Mouse (Mus musculus): ENCODE data around the gene Cacna2d3. TPM values are rescaled to one million over a fixed set of nuclear protein-coding genes. Genes with fewer than 3 reads are reported as not detected.

Cacna2d3 gene
- total and polyA plus RNA-seq, 3 experiments, result not detected

- no peaks in the 10 kb centered on the region for H3K79me2 ChIP-seq (replicated peaks; ENCODE audit: control insufficient read depth, extremely low read depth, insufficient read depth, poor library complexity, severe bottlenecking)
- no peak overlapping the region for H3K27ac ChIP-seq (ENCODE audit: insufficient read depth, low read depth)
- peaks cover 0 to 8% of the 10 kb centered on the region in 2 experiments; a peak in 2 of 4 replicates for H3K4me1 ChIP-seq (ENCODE audit: control insufficient read depth in 1 of 2, insufficient read depth in 2 of 2)
- dilution Hi-C loops (cut with MboI; ENCODE audit: extremely low pct_ligation_motif_present, extremely low pct_unique_long_range_greater_than_20kb, low sequenced_read_pairs) (no loop called here), in situ Hi-C loops (cut with MboI; ENCODE audit: low pct_ligation_motif_present, low pct_unique_long_range_greater_than_20kb, low sequenced_read_pairs) (no loop called here)
- H3K36me3 ChIP-seq (replicated peaks in 1 of 2; ENCODE audit: control insufficient read depth in 1 of 2, insufficient read depth in 1 of 2, low read length in 1 of 2), result no peaks in the 10 kb centered on the region
- no peak overlapping the region for H3K4me2 ChIP-seq (ENCODE audit: insufficient read depth, low read depth, poor library complexity, severe bottlenecking)
- peaks cover 43% of the 10 kb centered on the region for H3K9me3 ChIP-seq (replicated peaks; ENCODE audit: low read length)
- H3K27me3 ChIP-seq (replicated peaks), result no peaks in the 10 kb centered on the region
- no peak overlapping the region for H3K4me3 ChIP-seq (replicated peaks in 1 of 3; ENCODE audit: low read depth in 2 of 3, low read length in 2 of 3, poor library complexity in 1 of 3)
- DNase-seq (ENCODE audit: extremely low read depth), result no peak
- no peak overlapping the region for H3K9ac ChIP-seq (ENCODE audit: insufficient read depth, low read depth)
- TF ChIP-seq GABPA (IDR thresholded peaks at IDR 0.05; ENCODE audit: insufficient replicate concordance, low read depth, low read length) (no peak), POLR2AphosphoS2 (IDR thresholded peaks at IDR 0.05; ENCODE audit: low read depth, low read length) (no peak), KAT2A (IDR thresholded peaks at IDR 0.05; ENCODE audit: insufficient replicate concordance, low read length) (no peak), SMC3 (IDR thresholded peaks at IDR 0.05; ENCODE audit: low read depth, low read length) (no peak), MEF2A (IDR thresholded peaks at IDR 0.05; ENCODE audit: borderline replicate concordance, low read depth, low read length) (no peak), CHD2 (IDR thresholded peaks at IDR 0.05; ENCODE audit: low read length) (no peak), JUND (conservative IDR thresholded peaks at IDR 0.05; ENCODE audit: low read depth, low read length) (no peak), RCOR1 (conservative IDR thresholded peaks at IDR 0.05; ENCODE audit: low read depth, low read length) (no peak), MAZ (IDR thresholded peaks at IDR 0.05; ENCODE audit: low read depth, low read length) (no peak), ZNF384 (IDR thresholded peaks at IDR 0.05; ENCODE audit: low read depth, low read length) (no peak)
Measured at GRCm38 (mm10) chr14:29269816-29270215, 451.8 kb downstream of the Cacna2d3 start.

DNA sequence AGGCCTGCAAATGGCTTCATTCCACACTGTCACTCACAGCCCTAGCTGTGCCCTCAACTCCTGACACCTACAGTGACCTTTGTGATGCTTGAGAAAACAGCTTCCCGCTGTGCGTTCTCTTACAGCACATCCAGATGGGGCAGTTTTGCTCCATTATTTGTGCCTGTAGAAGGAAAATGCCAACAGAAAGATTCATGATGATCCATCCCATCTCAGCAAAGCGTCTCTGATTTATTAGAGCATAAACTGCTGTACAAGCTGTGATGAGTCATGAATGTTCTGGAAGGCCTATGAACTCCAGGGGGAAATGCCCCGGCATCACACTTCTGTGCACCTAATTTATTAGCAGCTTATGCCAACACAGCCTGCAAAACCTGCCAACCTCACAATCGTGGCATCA lies 453.1 kb downstream of the Cacna2d3 start:
- TF ChIP-seq POLR2A (IDR thresholded peaks at IDR 0.05; ENCODE audit: low read depth, low read length) (no peak), BHLHE40 (IDR thresholded peaks at IDR 0.05; ENCODE audit: low read depth, low read length) (no peak), HCFC1 (IDR thresholded peaks at IDR 0.05; ENCODE audit: low read depth, low read length) (no peak), UBTF (IDR thresholded peaks at IDR 0.05; ENCODE audit: low read depth, low read length) (no peak), USF1 (IDR thresholded peaks at IDR 0.05; ENCODE audit: low read depth, low read length) (no peak), MEF2A (IDR thresholded peaks at IDR 0.05; ENCODE audit: borderline replicate concordance, low read depth, low read length) (no peak)
- H3K36me3 ChIP-seq (replicated peaks in 1 of 2; ENCODE audit: control insufficient read depth in 1 of 2, insufficient read depth in 1 of 2, low read length in 1 of 2), result no peaks in the 10 kb centered on the region
- H3K4me2 ChIP-seq (ENCODE audit: insufficient read depth, low read depth, poor library complexity, severe bottlenecking), result no peak overlapping the region
- dilution Hi-C loops (cut with MboI; ENCODE audit: extremely low pct_ligation_motif_present, extremely low pct_unique_long_range_greater_than_20kb, low sequenced_read_pairs), result no loop called here
- no peaks in the 10 kb centered on the region for H3K27me3 ChIP-seq (replicated peaks)
- DNase-seq (ENCODE audit: extremely low read depth), result no peak
- in situ Hi-C loops (cut with MboI; ENCODE audit: low pct_ligation_motif_present, low pct_unique_long_range_greater_than_20kb, low sequenced_read_pairs), result no loop called here
- H3K4me1 ChIP-seq (ENCODE audit: control insufficient read depth in 1 of 2, insufficient read depth in 2 of 2), result peaks cover 0 to 8% of the 10 kb centered on the region in 2 experiments; a peak in 2 of 4 replicates
- H3K4me3 ChIP-seq (replicated peaks in 1 of 3; ENCODE audit: low read depth in 2 of 3, low read length in 2 of 3, poor library complexity in 1 of 3), result no peak overlapping the region
- no peak overlapping the region for H3K9ac ChIP-seq (ENCODE audit: insufficient read depth, low read depth)
- H3K9me3 ChIP-seq (replicated peaks; ENCODE audit: low read length), result peaks cover 43% of the 10 kb centered on the region
- H3K79me2 ChIP-seq (replicated peaks; ENCODE audit: control insufficient read depth, extremely low read depth, insufficient read depth, poor library complexity, severe bottlenecking), result no peaks in the 10 kb centered on the region
- no peak overlapping the region for H3K27ac ChIP-seq (ENCODE audit: insufficient read depth, low read depth)

All from CH12.LX (cell line).